Mouse (Mus musculus) MEL (cell line): ENCODE measurements around the gene Pde6b.

Experiments used
- CHD2 ChIP-seq: IDR thresholded peaks from 2 replicates; pipeline ENCODE4 v1.6.1; 2011; ENCODE audit warnings: low read length, improper control_type of control experiment
- CTCF ChIP-seq, 3 experiments: IDR thresholded peaks in 2 of 3; conservative IDR thresholded peaks in 1 of 3; 2 replicates each; pipeline ENCODE4 v1.5.1; 2011 to 2012; ENCODE audit warnings: low read length in 3 of 3, low read depth in 2 of 3, mild to moderate bottlenecking in 2 of 3, improper control_type of control experiment in 1 of 3, inconsistent platforms in 1 of 3, mixed read lengths in 1 of 3, moderate library complexity in 1 of 3; ENCODE audit not compliant: control insufficient read depth in 1 of 3, insufficient read depth in 1 of 3, poor library complexity in 1 of 3, severe bottlenecking in 1 of 3
- EP300 ChIP-seq, 2 experiments: IDR thresholded peaks; 2 replicates each; pipeline ENCODE4 v1.6.1; 2011; ENCODE audit warnings: improper control_type of control experiment in 2 of 2, low read length in 2 of 2, low read depth in 1 of 2, mild to moderate bottlenecking in 1 of 2
- MAX ChIP-seq: IDR thresholded peaks from 2 replicates; pipeline ENCODE4 v1.6.1; 2011; ENCODE audit warnings: low read length, improper control_type of control experiment
- MAZ ChIP-seq: IDR thresholded peaks from 2 replicates; pipeline ENCODE4 v1.6.1; 2012; ENCODE audit warnings: low read depth, mild to moderate bottlenecking, inconsistent platforms, low read length, improper control_type of control experiment
- POLR2A ChIP-seq, 2 experiments: IDR thresholded peaks; 2 replicates each; pipeline ENCODE4 v1.6.1; 2011 to 2012; ENCODE audit warnings: low read length in 2 of 2, mild to moderate bottlenecking in 2 of 2, control low read depth in 1 of 2, improper control_type of control experiment in 1 of 2, low read depth in 1 of 2, moderate library complexity in 1 of 2; ENCODE audit not compliant: control insufficient read depth in 1 of 2, insufficient read depth in 1 of 2, poor library complexity in 1 of 2
- POLR2AphosphoS2 ChIP-seq: IDR thresholded peaks from 2 replicates; pipeline ENCODE4 v1.6.1; 2011; ENCODE audit warnings: low read length, improper control_type of control experiment
- RCOR1 ChIP-seq: IDR thresholded peaks from 2 replicates; pipeline ENCODE4 v1.6.1; 2012; ENCODE audit warnings: low read depth, mild to moderate bottlenecking, inconsistent platforms, low read length, improper control_type of control experiment
- ZNF384 ChIP-seq: IDR thresholded peaks from 2 replicates; pipeline ENCODE4 v1.6.1; 2012; ENCODE audit warnings: low read depth, mild to moderate bottlenecking, inconsistent platforms, low read length, improper control_type of control experiment

DNA sequence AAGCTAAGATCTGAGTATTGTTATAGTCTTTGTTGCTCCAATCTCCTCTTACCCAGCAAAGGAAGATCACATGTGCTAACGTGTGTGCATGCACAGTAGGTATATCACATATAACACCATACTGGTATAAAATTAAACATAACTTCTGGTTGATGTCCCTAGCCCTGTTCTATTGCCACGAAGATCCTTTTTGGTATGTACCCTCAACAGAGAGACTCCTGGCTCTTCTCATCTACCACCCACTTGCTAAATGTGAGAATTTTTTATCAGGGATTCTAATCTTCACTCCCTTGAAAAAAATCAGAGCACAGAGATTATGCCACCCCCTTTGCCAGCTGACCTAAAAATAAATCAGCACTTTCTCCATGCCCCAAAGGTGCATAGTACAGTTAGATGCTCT, 18.8 kb downstream of the Pde6b start:
- TF ChIP-seq POLR2A (IDR thresholded peaks at IDR 0.05; ENCODE audit: control insufficient read depth in 1 of 2, insufficient read depth in 1 of 2, low read depth in 1 of 2, low read length in 2 of 2, poor library complexity in 1 of 2) (no peak), RCOR1 (no peak), CTCF (IDR thresholded peaks at IDR 0.05 in 2 of 3, conservative IDR thresholded peaks at IDR 0.05 in 1 of 3; ENCODE audit: control insufficient read depth in 1 of 3, insufficient read depth in 1 of 3, low read depth in 2 of 3, low read length in 3 of 3, poor library complexity in 1 of 3, severe bottlenecking in 1 of 3) (no peak), EP300 (IDR thresholded peaks at IDR 0.05; ENCODE audit: low read depth in 1 of 2, low read length in 2 of 2) (no peak), CHD2 (no peak), POLR2AphosphoS2 (no peak), MAZ (no peak), MAX (no peak), ZNF384 (no peak)
